Mouse (Mus musculus): ENCODE results near the gene Tef.

Tef gene

DNA sequence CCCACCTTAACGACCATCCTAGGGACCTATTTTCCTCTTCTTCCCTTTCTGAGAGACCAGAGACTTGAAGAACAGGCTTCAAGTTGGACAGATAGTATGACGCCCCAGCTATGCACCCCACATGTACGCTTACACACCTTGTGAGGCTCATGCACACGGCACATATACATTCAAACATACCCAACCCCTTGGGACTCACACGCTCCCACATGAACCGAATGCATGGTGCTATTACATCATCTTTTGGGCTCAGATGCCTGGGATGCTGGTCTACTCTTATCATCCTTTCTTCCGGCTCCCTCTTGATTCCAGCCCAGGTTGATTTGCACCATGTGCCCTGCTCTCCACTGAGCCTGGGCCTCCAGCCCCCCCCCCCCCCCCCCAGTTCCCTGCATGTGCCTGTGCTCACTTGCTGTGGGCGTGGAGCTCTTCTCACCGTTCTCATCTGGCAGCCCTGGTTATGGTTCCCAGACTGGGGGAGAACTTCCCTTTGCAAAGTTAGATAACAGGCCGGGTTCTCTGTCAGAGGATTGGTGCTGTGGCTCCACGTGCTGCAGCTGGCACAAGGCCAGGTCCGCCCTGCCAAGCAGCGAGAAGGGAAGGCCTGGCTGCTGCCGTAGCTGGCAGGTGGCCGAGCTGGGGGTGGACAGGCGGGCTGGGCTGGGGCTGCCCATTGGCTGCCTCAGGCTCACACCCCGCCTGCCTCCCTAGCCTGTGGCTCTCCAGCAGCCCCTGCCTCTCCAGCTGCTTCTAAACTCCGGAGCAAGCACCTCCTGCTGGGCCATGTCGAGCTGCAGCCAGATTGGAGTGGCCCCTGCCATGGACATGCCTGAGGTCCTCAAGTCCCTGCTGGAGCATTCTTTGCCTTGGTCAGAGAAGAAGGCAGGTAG, at the start of gene Tef:
TSS of gene Tef (plus strand) at position 421 of the 890 bp plus-strand sequence.
- POLR2A ChIA-PET, result interaction anchor here in 3 of 4 experiments (0.6 to 4.5 kb wide), 41 partner anchors 8 to 497 kb away, joined by 3 to 46 read pairs (median 4); partner anchors contain the start of genes Tob2 (in 2 of the 3), Wbp2nl (in 2 of the 3), Aco2 (in 1 of the 3) and Csdc2 (in 1 of the 3)
- CTCF ChIA-PET, result interaction anchor here in 3 of 4 experiments (0.5 to 1.2 kb wide), 8 partner anchors 28 to 163 kb away, joined by 3 to 5 read pairs (median 4); partner anchors contain the start of gene Polr3h (in 1 of the 3)

DNA sequence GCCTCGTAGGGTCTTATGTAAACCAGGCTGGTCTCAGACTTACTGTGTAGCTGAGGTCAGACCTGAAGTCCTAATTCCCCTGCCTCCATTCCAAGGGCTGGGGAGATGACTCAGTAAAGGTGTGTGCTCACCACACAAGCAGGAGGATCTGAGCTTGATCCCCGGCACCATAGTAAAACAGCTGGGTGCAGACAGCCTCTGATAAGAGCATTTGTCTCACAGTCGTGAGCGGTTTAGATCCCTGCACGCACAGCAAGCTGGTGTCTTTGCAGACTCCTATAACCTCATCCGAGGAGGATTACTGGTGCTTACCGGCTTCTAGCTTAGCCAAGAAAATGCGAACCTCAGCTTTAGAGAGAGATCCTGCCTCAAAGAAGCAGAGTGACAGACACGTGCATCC, 48.6 kb upstream of the Tef start:
- POLR2A ChIA-PET, result interaction anchor here in 3 of 4 experiments (0.6 to 3.4 kb wide), 9 partner anchors 9 to 57 kb away, joined by 3 to 13 read pairs (median 5); partner anchors contain the start of genes Rangap1 (in 2 of the 3) and Zc3h7b (in 2 of the 3)
- CTCF ChIA-PET, result interaction anchor here in 2 of 4 experiments (0.7 to 1.5 kb wide), 5 partner anchors 9 to 78 kb away, joined by 3 to 4 read pairs (median 3); no protein-coding TSS in a partner anchor

DNA sequence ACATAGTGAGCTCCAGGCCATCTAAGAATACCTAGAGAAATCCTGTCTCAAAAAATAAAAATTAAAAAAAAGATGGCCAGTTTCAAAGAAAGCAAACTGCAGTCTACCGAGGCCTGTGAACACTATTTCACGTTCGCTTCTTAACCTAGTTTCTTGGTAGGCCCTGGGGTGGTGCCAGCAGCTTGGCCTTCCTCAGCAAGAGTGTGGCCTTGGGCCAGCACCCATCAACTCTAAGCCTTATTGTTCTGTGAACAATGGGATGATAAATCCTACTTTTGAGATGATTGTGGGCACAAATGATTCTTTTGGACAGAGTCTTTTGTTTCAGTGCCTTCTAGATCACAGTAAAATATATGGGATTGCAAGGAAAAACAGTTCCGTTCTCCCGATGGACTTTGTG, 43.5 kb upstream of the Tef start:
- POLR2A ChIA-PET, result interaction anchor here in 3 of 4 experiments (0.6 to 2.4 kb wide), 4 partner anchors 13 to 201 kb away, joined by 3 to 6 read pairs (median 4); no protein-coding TSS in a partner anchor
- CTCF ChIA-PET, result no interaction called here

DNA sequence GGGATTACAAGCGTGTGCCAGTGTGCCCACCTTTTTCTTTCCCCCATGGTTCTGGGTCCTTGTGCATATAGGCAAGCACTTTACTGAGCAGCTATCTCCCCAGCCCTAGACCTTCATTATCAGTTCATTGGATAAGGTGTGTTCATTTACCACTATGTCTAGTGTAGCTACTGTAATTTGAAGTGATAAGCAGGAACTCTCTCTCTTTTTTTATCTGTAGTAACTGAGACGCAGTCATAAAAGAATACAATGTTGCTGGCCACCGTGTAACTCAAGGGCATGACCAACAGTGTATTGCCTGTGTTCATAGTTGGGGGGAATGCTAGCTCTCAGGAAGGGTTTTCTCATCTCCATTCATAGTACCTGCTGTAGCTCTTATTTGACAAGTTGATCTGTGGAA, 42.7 kb upstream of the Tef start:
- ChIA-PET CTCF (interaction anchor here in 1 of 4 experiments (0.5 to 0.6 kb wide), 3 partner anchors 94 to 1441 kb away, joined by 3 to 4 read pairs (median 4); no protein-coding TSS in a partner anchor), POLR2A (interaction anchor here in 3 of 4 experiments (0.6 to 2.4 kb wide), 5 partner anchors 9 to 24 kb away, joined by 3 to 11 read pairs (median 4); no protein-coding TSS in a partner anchor)

DNA sequence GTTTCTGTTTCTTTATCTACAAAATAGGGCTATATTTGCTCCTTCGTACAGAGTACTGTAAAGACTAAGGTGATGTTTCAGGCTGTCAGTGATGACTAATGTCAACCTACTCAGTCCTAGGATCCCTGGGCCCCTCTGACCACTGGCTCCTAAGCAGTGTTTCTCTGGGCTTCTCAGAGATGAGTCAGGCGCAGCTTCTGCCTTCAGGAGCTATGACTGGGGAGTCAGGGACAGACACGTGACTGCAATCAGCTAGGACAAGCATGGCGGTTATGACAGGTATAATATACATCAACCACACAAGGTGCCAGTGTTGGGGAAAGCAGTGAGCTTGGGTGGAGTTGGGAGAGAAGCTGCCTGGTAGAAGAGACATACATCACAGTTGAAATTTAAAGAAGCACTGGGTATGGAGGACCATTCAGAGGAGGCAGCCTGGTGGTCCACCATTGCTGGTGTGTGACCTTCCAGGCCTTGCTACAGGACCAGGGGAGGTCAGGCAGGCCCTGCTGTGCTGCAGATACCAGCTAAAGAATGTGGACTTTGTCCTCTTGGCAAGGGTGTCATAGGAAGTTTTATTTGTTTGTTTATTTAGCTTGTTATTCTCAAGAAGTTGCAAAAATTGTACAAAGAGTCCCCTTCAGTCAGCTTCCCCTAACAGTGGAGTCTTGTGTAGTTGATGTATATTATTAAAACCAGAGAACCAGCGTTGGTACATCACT, 41.7 kb upstream of the Tef start:
- POLR2A ChIA-PET, result interaction anchor here in 3 of 4 experiments (0.6 to 1.4 kb wide), 9 partner anchors 9 to 132 kb away, joined by 3 to 11 read pairs (median 3); partner anchors contain the start of gene Zc3h7b (in 1 of the 3)
- CTCF ChIA-PET, result interaction anchor here (0.5 to 1.5 kb wide), 8 partner anchors 12 to 1442 kb away, joined by 3 to 5 read pairs (median 3); no protein-coding TSS in a partner anchor

DNA sequence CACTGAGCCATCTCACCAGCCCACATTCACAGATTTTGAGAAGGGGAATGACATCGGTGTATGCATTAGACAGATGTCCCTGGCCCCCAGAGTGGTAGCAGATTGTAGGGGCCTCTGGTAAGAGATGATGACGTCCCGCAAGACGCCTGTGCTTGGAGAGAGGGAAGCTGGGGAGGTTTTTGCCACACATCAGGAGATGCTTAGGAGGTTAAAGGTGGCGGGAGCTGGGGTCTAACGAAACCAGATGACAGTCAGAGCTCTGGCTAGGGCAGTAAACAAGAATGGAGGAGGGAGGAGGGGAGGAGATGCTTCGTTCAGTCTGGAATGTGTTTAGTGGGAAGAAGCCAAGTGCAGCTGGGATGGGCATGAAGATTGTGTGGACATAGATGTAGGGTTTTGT, 40.8 kb upstream of the Tef start:
- CTCF ChIA-PET, result interaction anchor here (0.6 to 2.2 kb wide), 21 partner anchors 9 to 363 kb away, joined by 3 to 9 read pairs (median 4); partner anchors contain the start of gene Polr3h (in 1 of the 4)
- POLR2A ChIA-PET, result interaction anchor here in 3 of 4 experiments (0.6 to 1.5 kb wide), 10 partner anchors 10 to 1409 kb away, joined by 3 to 6 read pairs (median 3); partner anchors contain the start of gene Polr3h (in 1 of the 3)

DNA sequence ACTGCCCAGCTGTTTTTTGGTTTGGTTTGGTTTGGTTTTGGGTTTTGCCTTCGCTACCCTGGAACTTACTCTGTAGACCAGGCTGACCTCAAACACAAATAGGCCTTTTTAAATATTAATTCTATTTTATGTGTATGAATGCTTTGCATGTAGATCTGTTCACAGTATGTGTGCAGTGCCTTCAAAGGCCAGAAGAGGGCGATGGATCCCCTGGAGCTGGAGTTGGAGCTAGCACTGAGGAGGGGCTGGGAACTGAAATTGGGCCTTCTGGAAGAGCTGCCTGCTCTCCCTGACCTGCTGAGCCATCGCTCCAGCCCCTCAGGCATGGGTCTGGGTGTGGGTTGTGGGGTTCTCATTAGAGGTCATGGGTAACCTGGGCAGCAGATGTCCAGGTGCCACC, 40.3 kb upstream of the Tef start:
- ChIA-PET CTCF (interaction anchor here (0.6 to 2.2 kb wide), 23 partner anchors 8 to 364 kb away, joined by 3 to 9 read pairs (median 4); partner anchors contain the start of gene Polr3h (in 1 of the 4)), POLR2A (interaction anchor here in 3 of 4 experiments (0.6 to 1.7 kb wide), 9 partner anchors 10 to 1409 kb away, joined by 3 to 6 read pairs (median 3); partner anchors contain the start of genes Polr3h (in 1 of the 3), Rangap1 (in 1 of the 3) and Zc3h7b (in 1 of the 3))

DNA sequence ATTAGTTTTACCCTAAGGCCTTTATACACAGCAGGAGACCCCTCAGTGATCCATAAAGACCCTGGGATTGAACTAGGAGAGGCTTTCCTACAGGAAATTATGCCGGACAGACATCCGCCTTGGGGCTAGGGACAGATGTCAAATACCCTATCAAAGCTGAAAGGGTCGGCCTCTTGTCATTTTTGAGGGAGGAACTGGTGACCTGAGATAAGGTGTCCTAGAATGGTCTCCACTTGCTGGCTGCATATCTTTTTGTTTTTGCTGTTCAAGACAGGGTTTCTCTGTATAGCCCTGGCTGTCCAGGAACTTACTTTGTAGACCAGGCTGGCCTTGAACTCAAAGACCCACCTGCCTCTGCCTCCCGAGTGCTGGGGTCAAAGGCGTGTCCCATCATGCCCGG, 37.6 kb upstream of the Tef start:
- ChIA-PET POLR2A (interaction anchor here in 1 of 4 experiments (1.1 to 1.5 kb wide), 2 partner anchors 9 to 11 kb away, joined by 3 to 4 read pairs; no protein-coding TSS in a partner anchor), CTCF (no interaction called here)

DNA sequence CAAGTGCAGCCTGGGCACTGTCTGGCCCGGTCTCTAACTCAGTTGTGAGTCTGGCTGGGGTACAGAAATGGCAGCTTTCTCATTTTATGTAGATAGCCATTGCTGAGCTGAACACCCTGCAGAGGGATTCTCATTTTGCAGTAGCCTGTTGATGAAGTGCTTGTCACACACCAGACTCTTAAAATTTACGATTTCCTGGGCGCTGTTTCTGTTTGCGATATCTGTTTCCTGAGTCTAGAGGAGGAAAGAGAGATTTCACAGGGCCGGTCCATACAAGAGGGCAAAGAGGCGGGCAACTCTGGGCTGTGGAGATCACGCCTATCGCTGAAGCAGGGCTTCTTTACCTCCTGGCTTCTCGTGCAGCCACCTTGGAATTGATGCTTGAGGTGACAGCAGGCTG, 36.6 kb upstream of the Tef start:
- ChIA-PET CTCF (no interaction called here), POLR2A (interaction anchor here in 2 of 4 experiments (0.6 to 1.3 kb wide), 2 partner anchors 19 to 195 kb away, joined by 3 to 4 read pairs; partner anchors contain the start of gene Pmm1 (in 1 of the 2))

DNA sequence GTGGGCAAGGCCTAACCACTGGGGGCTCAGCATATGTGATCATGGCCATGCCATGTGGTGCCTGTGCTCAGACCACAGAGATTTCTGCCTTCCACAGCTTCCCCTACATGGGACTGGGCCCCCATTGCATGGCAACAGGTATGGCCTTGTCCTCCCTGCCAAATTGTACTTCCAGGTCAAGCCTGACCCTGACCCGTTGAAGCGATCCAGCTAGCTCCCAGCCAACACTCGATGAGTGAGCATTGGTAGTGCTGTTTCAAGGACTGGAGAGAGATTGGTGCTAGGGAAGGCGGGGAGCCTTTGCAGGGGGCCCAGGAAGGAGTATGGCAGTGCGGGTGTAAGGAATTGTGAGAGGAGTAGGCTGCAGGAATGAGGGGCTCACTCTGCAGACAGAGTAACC, 35.8 kb upstream of the Tef start:
- ChIA-PET POLR2A (interaction anchor here in 3 of 4 experiments (0.6 to 1.5 kb wide), 4 partner anchors 14 to 195 kb away, joined by 3 to 4 read pairs (median 3); partner anchors contain the start of gene Pmm1 (in 1 of the 3)), CTCF (interaction anchor here in 1 of 4 experiments (0.6 to 1.0 kb wide), 2 partner anchors 22 to 57 kb away, joined by 3 to 4 read pairs; no protein-coding TSS in a partner anchor)

DNA sequence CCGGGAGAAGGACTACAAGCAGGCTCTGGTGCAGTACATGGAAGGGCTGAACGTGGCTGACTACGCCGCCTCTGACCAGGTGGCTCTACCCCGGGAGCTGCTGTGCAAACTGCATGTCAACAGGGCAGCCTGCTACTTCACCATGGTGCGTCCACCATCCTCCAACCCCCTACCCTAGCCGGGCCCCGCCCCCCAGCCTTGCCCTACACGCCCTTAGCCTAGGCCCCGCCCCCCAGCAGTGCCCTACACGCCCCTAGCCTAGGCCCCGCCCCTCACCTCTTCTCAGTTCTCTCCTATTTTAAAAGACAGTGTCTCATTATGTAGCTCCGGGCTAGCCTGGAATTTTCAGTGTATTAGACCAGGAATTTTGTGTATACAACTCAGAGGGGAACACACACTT, 33.2 kb upstream of the Tef start:
- POLR2A ChIA-PET, result interaction anchor here in 3 of 4 experiments (0.6 to 1.6 kb wide), 14 partner anchors 13 to 369 kb away, joined by 3 to 6 read pairs (median 3); partner anchors contain the start of genes Aco2 (in 1 of the 3), Phf5a (in 1 of the 3), St13 (in 1 of the 3) and Xpnpep3 (in 1 of the 3)
- CTCF ChIA-PET, result interaction anchor here in 3 of 4 experiments (0.5 to 1.4 kb wide), 8 partner anchors 24 to 292 kb away, joined by 3 to 6 read pairs (median 4); partner anchors contain the start of gene Zc3h7b (in 1 of the 3)

DNA sequence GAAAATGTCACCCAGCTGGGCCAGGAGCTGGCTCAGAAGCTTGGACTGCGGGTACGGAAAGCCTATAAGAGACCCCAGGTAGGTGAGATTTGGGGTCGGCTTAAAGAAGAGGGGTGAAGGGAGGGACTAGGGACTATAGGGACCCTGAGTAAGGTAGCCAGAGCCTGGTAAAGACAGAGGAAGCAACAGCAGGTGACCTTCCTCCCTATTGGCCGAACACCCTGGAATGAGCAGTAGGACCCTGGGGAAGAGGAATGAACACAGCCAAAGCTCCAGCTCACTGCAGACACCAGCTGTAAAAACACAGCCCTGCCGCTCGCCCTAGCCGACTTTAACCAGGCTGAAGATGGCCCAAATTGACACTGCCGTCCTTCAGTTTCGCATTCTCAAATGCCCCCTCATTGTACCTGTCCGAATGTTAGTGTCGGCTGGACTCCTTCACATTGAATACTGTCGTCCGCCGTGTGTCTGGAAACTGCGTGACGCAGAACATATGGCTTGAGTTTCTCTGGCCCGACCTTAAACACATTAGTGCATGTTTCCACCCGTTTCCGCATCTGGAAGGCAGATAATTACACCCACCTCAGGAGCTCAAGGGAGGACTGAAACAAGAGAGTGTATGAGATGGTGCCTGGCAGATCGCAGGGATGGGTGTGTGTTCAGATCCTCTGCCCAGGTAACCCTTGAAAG, 29.6 kb upstream of the Tef start:
- CTCF ChIA-PET, result interaction anchor here in 2 of 4 experiments (0.8 to 2.1 kb wide), 8 partner anchors 10 to 473 kb away, joined by 3 to 7 read pairs (median 3); partner anchors contain the start of gene Pmm1 (in 1 of the 2)
- POLR2A ChIA-PET, result interaction anchor here (0.6 to 2.8 kb wide), 20 partner anchors 9 to 304 kb away, joined by 3 to 10 read pairs (median 3); partner anchors contain the start of genes Csdc2 (in 1 of the 4) and Tob2 (in 1 of the 4)

DNA sequence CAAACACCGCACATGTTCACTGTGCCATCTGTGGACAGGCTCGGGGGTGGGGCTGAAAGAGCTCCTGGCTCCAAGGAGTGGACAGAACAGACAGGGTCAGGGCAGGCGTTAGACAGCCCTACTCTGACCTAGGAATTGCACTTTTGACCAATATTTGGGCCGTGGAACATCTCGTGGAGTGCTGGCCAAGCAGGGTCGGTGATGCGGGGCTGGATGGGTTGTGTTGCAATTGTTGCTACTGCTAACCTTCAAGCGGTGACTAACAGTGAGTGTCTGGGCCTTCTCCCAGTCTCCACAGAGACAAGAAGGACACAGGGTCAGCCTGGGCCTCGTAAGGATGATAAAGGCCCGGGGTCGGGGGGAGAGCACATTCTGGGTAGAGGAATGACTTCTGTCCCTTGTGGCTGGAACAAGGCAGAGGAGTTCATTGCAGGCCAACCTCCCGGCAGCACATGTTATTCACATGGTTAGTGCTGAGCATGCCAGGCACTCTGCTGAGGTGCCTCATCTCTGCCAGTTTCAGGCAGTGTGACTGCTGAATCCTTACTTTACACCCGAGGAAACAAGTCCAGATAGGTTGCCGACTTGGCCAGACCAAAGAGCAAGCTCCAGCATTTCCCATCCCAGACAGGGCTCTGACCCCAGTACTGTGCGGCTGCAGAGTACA, 27.6 kb upstream of the Tef start:
- CTCF ChIA-PET, result interaction anchor here in 1 of 4 experiments (0.6 kb wide), 1 partner anchor 152 kb away, joined by 7 read pairs; no protein-coding TSS in a partner anchor

DNA sequence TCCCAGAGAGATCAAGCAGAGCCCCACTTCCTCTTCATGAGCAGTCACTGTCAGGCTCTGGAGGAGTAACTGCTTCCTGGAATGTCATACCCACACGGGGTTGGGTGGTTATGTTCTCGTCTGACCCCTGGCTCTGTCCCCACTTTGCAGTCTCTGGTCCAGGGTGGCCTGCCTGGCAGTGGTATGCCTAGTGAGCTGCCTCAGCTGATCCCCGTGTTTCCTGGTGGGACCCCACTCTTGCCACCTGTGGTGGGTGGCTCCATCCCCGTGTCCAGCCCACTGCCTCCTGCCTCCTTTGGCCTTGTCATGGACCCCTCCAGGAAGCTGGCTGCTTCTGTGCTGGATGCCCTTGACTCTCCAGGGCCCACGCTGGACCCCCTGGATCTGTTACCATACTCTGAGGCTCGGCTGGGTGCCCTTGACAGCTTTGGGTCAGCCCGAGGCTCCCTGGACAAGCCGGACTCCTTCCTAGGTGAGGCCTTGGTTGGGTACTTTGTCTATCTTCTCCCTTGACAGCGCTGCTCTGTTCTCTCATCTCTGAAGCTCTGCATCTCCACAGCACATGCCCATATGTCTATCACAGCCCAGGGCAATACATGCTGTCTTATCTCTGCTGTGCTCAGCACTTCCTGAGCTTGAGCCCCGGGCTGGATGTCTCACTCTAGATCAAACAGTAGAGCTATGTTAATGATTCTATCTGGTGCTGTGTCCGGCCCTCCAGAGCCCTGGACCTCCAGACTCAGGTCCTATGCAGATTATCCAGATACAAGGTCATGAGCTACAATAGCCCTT, 25.4 kb upstream of the Tef start:
- ChIA-PET CTCF (interaction anchor here in 1 of 4 experiments (1.2 kb wide), 1 partner anchor 180 kb away, joined by 3 read pairs; no protein-coding TSS in a partner anchor), POLR2A (interaction anchor here in 2 of 4 experiments (0.5 to 2.0 kb wide), 4 partner anchors 13 to 67 kb away, joined by 3 to 6 read pairs (median 3); no protein-coding TSS in a partner anchor)

More for the DNA sequence above, 27.6 kb upstream of the Tef start:
- POLR2A ChIA-PET, result interaction anchor here in 2 of 4 experiments (0.6 to 2.8 kb wide), 7 partner anchors 11 to 544 kb away, joined by 3 to 10 read pairs (median 3); no protein-coding TSS in a partner anchor

DNA sequence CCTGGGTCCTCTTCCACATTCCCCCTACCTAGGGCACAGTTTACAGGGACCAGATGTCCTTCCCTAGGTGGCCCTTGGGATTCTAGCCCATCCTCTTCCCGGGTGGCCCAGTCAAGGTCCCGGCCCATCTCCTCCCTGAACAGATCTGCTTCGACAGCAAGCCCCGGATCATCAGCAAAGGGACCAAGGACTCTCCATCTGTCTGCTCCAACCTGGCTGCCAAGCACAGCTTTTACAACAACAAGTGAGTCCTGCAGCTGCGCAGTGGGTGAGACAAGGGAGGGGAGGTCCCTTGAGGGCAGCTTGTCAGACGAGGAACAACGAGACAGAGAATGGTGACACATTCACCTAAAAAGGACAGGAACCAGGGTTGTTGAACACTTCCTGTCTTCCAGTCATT, 20.4 kb upstream of the Tef start:
- POLR2A ChIA-PET, result interaction anchor here (0.5 to 2.1 kb wide), 10 partner anchors 9 to 582 kb away, joined by 3 to 8 read pairs (median 4); no protein-coding TSS in a partner anchor
- CTCF ChIA-PET, result interaction anchor here in 1 of 4 experiments (1.1 to 2.0 kb wide), 3 partner anchors 20 to 82 kb away, joined by 3 to 5 read pairs (median 4); no protein-coding TSS in a partner anchor

All from embryonic stem cell, embryonic (primary cell).